Mouse (Mus musculus) frontal cortex, postnatal 25 days (tissue): ENCODE measurements around the gene Gpr137b.
A peak's percentile ranks its signal among the peaks of the same experiment; 100 is the strongest.
"Not testable (repeated sequence)": the region's sequence is repeated elsewhere in the genome, so short reads cannot be mapped to it uniquely, and the experiment has no call there.

ENCODE experiments used
- DNase-seq, 2 experiments: peaks; one replicate each; pipeline ENCODE4 v3.0.0; 2022; ENCODE audit warnings: low spot score in 2 of 2

The Gpr137b gene

GRCm38 (mm10) chr13:13393228-13394095, at the start of gene Gpr137b:
TSS of gene Gpr137b (minus strand) at chr13:13394014.
- DNase-seq: peak; percentile 40 to 50

- DNase-seq: not testable (repeated sequence)
Measured at GRCm38 (mm10) chr13:13438112-13438953, 44.5 kb upstream of the Gpr137b start.

GRCm38 (mm10) chr13:13437460-13438015, 43.7 kb upstream of the Gpr137b start, which contains the start of gene Nid1:
TSS of gene Nid1 (plus strand) at chr13:13437551.
- not testable (repeated sequence) for DNase-seq

- not testable (repeated sequence) for DNase-seq
Measured at GRCm38 (mm10) chr13:13436161-13436560, 42.3 kb upstream of the Gpr137b start.

- DNase-seq: not testable (repeated sequence)
Measured at GRCm38 (mm10) chr13:13423301-13423700, 29.5 kb upstream of the Gpr137b start.

GRCm38 (mm10) chr13:13418859-13419258, 25.0 kb upstream of the Gpr137b start:
- not testable (repeated sequence) for DNase-seq

- not testable (repeated sequence) for DNase-seq
Measured at GRCm38 (mm10) chr13:13416007-13416337, 22.2 kb upstream of the Gpr137b start.

- peak in 1 of 2 experiments; percentile 32 for DNase-seq
Measured at GRCm38 (mm10) chr13:13415120-13416006, 21.5 kb upstream of the Gpr137b start.

- no peak for DNase-seq
Measured at GRCm38 (mm10) chr13:13414206-13414605, 20.4 kb upstream of the Gpr137b start.

- not testable (repeated sequence) for DNase-seq
Measured at GRCm38 (mm10) chr13:13405511-13405910, 11.7 kb upstream of the Gpr137b start.

- not testable (repeated sequence) for DNase-seq
Measured at GRCm38 (mm10) chr13:13404517-13405155, 10.8 kb upstream of the Gpr137b start.

- DNase-seq: not testable (repeated sequence)
Measured at GRCm38 (mm10) chr13:13403839-13404238, 10.0 kb upstream of the Gpr137b start.

GRCm38 (mm10) chr13:13403366-13403765, 9.6 kb upstream of the Gpr137b start:
- DNase-seq: not testable (repeated sequence)

- DNase-seq: not testable (repeated sequence)
Measured at GRCm38 (mm10) chr13:13402818-13403217, 9.0 kb upstream of the Gpr137b start.

- DNase-seq: not testable (repeated sequence)
Measured at GRCm38 (mm10) chr13:13400851-13401250, 7.0 kb upstream of the Gpr137b start.

GRCm38 (mm10) chr13:13394096-13394395, 232 bp upstream of the Gpr137b start:
- not testable (repeated sequence) for DNase-seq

- DNase-seq: not testable (repeated sequence)
Measured at GRCm38 (mm10) chr13:13378168-13378859, 15.5 kb downstream of the Gpr137b start.

GRCm38 (mm10) chr13:13377180-13377579, 16.6 kb downstream of the Gpr137b start:
- DNase-seq: no peak

GRCm38 (mm10) chr13:13373965-13374364, 19.8 kb downstream of the Gpr137b start:
- DNase-seq: not testable (repeated sequence)

GRCm38 (mm10) chr13:13371436-13371835, 22.4 kb downstream of the Gpr137b start:
- not testable (repeated sequence) for DNase-seq
